Mouse (Mus musculus) heart, postnatal 0 days (tissue): ENCODE data around the gene Bcat2. TPM values are rescaled to one million over a fixed set of nuclear protein-coding genes. Genes with fewer than 3 reads are reported as not detected.
"Not testable (repeated sequence)": the region's sequence is repeated elsewhere in the genome, so short reads cannot be mapped to it uniquely, and the experiment has no call there.

ENCODE experiments used
- ATAC-seq: fragments of 200-750 bp; cut with Nextera tagmentation; 2 replicates; pipeline ENCODE4 v1.8.0; 2017; ENCODE audit warnings: low read depth, moderate number of reproducible peaks, moderate library complexity; ENCODE audit not compliant: insufficient read depth
- DNase-seq: peaks from one replicate; pipeline ENCODE4 v3.0.0-alpha.2; 2016; ENCODE audit warnings: low spot score
- H3K27ac ChIP-seq: fragments of 300-500 bp; sonication (generic); 2 replicates; pipeline ENCODE4 v1.5.1; 2014; ENCODE audit warnings: low read depth, mild to moderate bottlenecking
- H3K27me3 ChIP-seq: fragments of 300-500 bp; sonication (generic); 2 replicates; pipeline ENCODE4 v1.6.1; 2014; ENCODE audit warnings: low read length, mixed read lengths; ENCODE audit not compliant: control insufficient read depth, insufficient read depth
- H3K36me3 ChIP-seq: fragments of 300-500 bp; sonication (generic); replicated peaks from 2 replicates; pipeline ENCODE4 v1.6.1; 2014; ENCODE audit warnings: low read length, mixed read lengths; ENCODE audit not compliant: control insufficient read depth, insufficient read depth
- H3K4me1 ChIP-seq: fragments of 300-500 bp; sonication (generic); 2 replicates; pipeline ENCODE4 v1.6.1; 2014; ENCODE audit warnings: antibody characterized with exemption; ENCODE audit not compliant: control insufficient read depth, insufficient read depth
- H3K4me2 ChIP-seq: fragments of 300-500 bp; sonication (generic); 2 replicates; pipeline ENCODE4 v1.6.1; 2014; ENCODE audit warnings: low read depth, mild to moderate bottlenecking, low read length, moderate library complexity
- H3K4me3 ChIP-seq: fragments of 300-500 bp; sonication (generic); 2 replicates; pipeline ENCODE4 v1.5.1; 2014; ENCODE audit warnings: low read depth, low read length
- H3K9ac ChIP-seq: fragments of 300-500 bp; sonication (generic); replicated peaks from 2 replicates; pipeline ENCODE4 v1.6.1; 2014; ENCODE audit warnings: low read depth, low read length, mixed read lengths
- H3K9me3 ChIP-seq: fragments of 300-500 bp; sonication (generic); replicated peaks from 2 replicates; pipeline ENCODE4 v1.6.1; 2016; ENCODE audit warnings: low read length; ENCODE audit not compliant: control insufficient read depth
- CTCF ChIP-seq: IDR thresholded peaks from 2 replicates; pipeline ENCODE4 v1.5.1; 2016; ENCODE audit warnings: antibody characterized with exemption, control low read depth, low read depth
- EP300 ChIP-seq: IDR thresholded peaks from 2 replicates; pipeline ENCODE4 v1.6.1; 2016; ENCODE audit warnings: antibody characterized with exemption, low read depth
- WGBS: fragments of 180-500 bp; shearing (Covaris S2); extraction: QIAGEN DNeasy Blood & Tissue Kit; methylation state at CpG from one replicate; pipeline ENCODE4 v1.1.7; 2014; 5-methylcytosine and 5-hydroxymethylcytosine counted together
- polyA plus RNA-seq: library from polyadenylated mRNA; unstranded; fragments of >200 nt; fragmentation: Nextera tagmentation; extraction: Ambion mirVana; gene quantifications from 2 replicates; pipeline ENCODE4 v1.2.1, GENCODE M21; 2015
- total RNA-seq: library from RNA; depleted of rRNA; stranded (reverse); fragments of >200 nt; gene quantifications from 2 replicates; pipeline ENCODE4 v1.2.3, GENCODE M21; 2014; ENCODE audit warnings: low replicate concordance

Gene Bcat2
- total and polyA plus RNA-seq, 2 experiments from 2014 or later = 70.6 to 73.7 TPM

- ATAC-seq (no peak), DNase-seq (no peak)
- 71% methylated on average over 13 of the region's 13 CpGs for whole genome bisulfite sequencing
- H3K27me3 ChIP-seq = no peaks in the 10 kb centered on the region
- H3K4me3 ChIP-seq = peak overlapping the region; percentile 29
- H3K9me3 ChIP-seq = no peaks in the 10 kb centered on the region
- H3K9ac ChIP-seq = peak overlapping the region; percentile 25; the same call in 1 of the 2 replicates
- no peak overlapping the region for H3K27ac ChIP-seq
- peaks cover 26% of the 10 kb centered on the region for H3K4me1 ChIP-seq
- H3K4me2 ChIP-seq = peak overlapping the region; percentile 57
- TF ChIP-seq EP300 (no peak), CTCF (no peak)
- peaks cover 12% of the 10 kb centered on the region; the same call in 1 of the 2 replicates for H3K36me3 ChIP-seq
These were observed 46.2 kb upstream of the Bcat2 start for GRCm38 (mm10) chr7:45523678-45524170.

GRCm38 (mm10) chr7:45524841-45525621 is 44.9 kb upstream of the Bcat2 start:
- DNase-seq (peak; percentile 83), ATAC-seq (peak; percentile 24)
- H3K27ac ChIP-seq = peak overlapping the region; percentile 97
- no peaks in the 10 kb centered on the region for H3K9me3 ChIP-seq
- H3K27me3 ChIP-seq = no peaks in the 10 kb centered on the region
- peaks cover 36% of the 10 kb centered on the region for H3K4me1 ChIP-seq
- peak overlapping the region; percentile 85 for H3K9ac ChIP-seq
- TF ChIP-seq EP300 = no peak
- TF ChIP-seq CTCF = no peak
- 4% methylated on average over 12 of the region's 12 CpGs for WGBS
- peaks cover 12% of the 10 kb centered on the region; the same call in 1 of the 2 replicates for H3K36me3 ChIP-seq
- peak overlapping the region; percentile 74 for H3K4me2 ChIP-seq
- peak overlapping the region; percentile 76 for H3K4me3 ChIP-seq

GRCm38 (mm10) chr7:45525809-45526473 is 44.0 kb upstream of the Bcat2 start, which contains the start of the genes Ppp1r15a and Plekha4:
Gene Ppp1r15a (minus strand): TSS chr7:45526268.
Gene Plekha4 (plus strand): TSS chr7:45526330.
- peak within 1 kb of the TSS; percentile 74 for H3K4me2 ChIP-seq
- H3K36me3 ChIP-seq = peaks cover 12% of the 10 kb centered on the region; the same call in 1 of the 2 replicates
- no peaks in the 10 kb centered on the region for H3K9me3 ChIP-seq
- under 1% methylated on average over 54 of the region's 54 CpGs for WGBS
- peaks cover 42% of the 10 kb centered on the region for H3K4me1 ChIP-seq
- H3K27me3 ChIP-seq = no peaks in the 10 kb centered on the region
- H3K9ac ChIP-seq = peak within 1 kb of the TSS; percentile 85
- H3K27ac ChIP-seq = peak within 1 kb of the TSS; percentile 97
- ATAC-seq (peak; percentile 90), DNase-seq (peak; percentile 95)
- peak; percentile 85 for TF ChIP-seq EP300
- no peak for TF ChIP-seq CTCF
- H3K4me3 ChIP-seq = peak within 1 kb of the TSS; percentile 76

- H3K4me1 ChIP-seq = peaks cover 42% of the 10 kb centered on the region
- peak overlapping the region; percentile 85 for H3K9ac ChIP-seq
- H3K36me3 ChIP-seq = peaks cover 12% of the 10 kb centered on the region; the same call in 1 of the 2 replicates
- H3K4me2 ChIP-seq = peak overlapping the region; percentile 74
- peak overlapping the region; percentile 76 for H3K4me3 ChIP-seq
- TF ChIP-seq EP300 (peak; percentile 43), CTCF (peak; percentile 26; the same call in 1 of the 2 replicates)
- WGBS = 19% methylated on average over 7 of the region's 7 CpGs
- H3K27ac ChIP-seq = peak overlapping the region; percentile 97
- H3K27me3 ChIP-seq = no peaks in the 10 kb centered on the region
- ATAC-seq = no peak
- H3K9me3 ChIP-seq = no peaks in the 10 kb centered on the region
- no peak for DNase-seq
These were observed 43.4 kb upstream of the Bcat2 start for GRCm38 (mm10) chr7:45526474-45527120.

- H3K4me2 ChIP-seq, H3K4me3 ChIP-seq, H3K9ac ChIP-seq, ATAC-seq, H3K27me3 ChIP-seq, DNase-seq, H3K9me3 ChIP-seq, H3K27ac ChIP-seq: not testable (repeated sequence)
- 82% methylated on average over 6 of the region's 6 CpGs for WGBS
- peaks cover 12% of the 10 kb centered on the region; the same call in 1 of the 2 replicates for H3K36me3 ChIP-seq
- H3K4me1 ChIP-seq = peaks cover 40% of the 10 kb centered on the region
These were observed 42.8 kb upstream of the Bcat2 start for GRCm38 (mm10) chr7:45527169-45527568.
